Mouse (Mus musculus) mesoderm, embryonic 11.5 days (tissue): ENCODE measurements around the gene Defb15.
"Not testable (repeated sequence)": the region's sequence is repeated elsewhere in the genome, so short reads cannot be mapped to it uniquely, and the experiment has no call there.

ENCODE experiments used
- DNase-seq: peaks from one replicate; pipeline ENCODE4 v3.0.0-alpha.2; 2012; ENCODE audit warnings: low read depth, low spot score

Defb15 gene

GRCm38 (mm10) chr8:21932610-21933009, at the start of gene Defb15:
Gene Defb15 (minus strand): TSS chr8:21932710.
- DNase-seq = no peak

DNA sequence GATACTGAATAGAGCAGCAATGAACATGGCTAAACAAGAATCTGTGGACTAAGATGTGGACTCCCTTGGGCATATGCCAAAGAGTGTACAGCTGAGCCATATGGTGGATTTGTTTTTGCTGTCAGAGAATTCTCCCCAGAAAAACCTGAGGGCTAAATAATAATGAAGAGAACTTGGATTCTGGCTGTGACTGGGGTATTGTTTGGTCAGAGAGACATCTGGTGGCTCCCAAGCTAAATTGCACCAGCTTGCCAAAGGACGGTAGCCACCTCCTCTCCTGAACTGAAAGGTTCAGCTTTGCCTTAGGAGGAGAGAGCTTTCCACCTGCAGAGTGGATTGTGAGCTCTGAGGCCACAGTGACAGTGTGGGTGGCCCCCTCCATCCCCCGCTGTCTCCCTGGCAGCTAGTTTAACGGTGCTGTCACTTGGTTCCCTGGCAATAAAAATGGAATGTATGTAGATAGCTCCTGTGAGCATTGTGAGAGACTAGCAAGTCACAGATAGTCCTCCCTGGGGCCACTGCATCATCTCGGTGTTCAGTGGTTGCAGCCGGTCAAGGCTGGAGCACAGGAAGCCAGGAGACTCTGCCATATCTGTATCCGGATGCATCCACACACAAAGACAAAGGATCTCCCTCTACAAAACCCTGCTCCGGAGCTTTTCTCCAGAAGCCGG, 49.3 kb upstream of the Defb15 start:
- DNase-seq = peak; percentile 15

DNA sequence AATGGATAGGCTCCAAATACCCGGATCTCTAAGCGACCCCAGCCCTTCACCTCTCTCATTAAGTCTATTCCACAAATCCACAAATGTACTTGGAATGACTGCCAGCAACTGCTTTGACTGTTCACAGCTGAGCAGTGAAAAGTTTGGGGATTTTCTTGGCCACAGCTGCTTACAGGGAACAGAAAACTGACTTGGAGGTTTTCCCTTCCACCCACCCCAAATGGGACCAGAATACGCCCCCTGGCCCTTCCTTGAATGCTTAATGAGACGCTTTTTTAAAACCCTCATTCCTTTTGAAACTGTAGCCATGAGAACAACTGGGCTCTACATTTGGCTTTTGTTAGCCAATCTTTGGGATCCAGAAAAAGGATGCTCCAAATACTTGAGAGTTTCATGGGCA, 45.7 kb upstream of the Defb15 start:
- no peak for DNase-seq

- no peak for DNase-seq
Observed at GRCm38 (mm10) chr8:21969475-21969874, 37.0 kb upstream of the Defb15 start, which contains the start of gene Ccdc70. Gene Ccdc70 (plus strand): TSS chr8:21969775.

DNA sequence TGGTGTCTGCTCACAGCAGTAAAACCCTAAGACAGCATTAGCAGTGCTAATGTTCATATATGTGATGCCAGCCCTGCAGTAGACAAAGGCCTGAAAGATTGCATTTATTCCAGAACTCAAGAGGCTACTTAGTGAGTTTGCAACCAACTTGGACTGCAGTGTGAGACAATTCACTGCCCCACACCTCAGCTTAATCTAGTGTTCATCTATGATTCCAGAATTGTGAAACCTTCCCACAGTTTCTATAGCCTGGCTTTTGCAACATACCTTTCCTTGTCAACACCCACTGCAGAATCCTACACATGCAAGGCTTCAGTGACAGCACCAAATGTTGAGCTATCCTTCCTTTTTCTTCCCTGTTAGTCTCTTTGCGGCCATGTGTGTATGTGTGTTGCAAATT, 34.1 kb upstream of the Defb15 start:
- no peak for DNase-seq

GRCm38 (mm10) chr8:21958414-21958813, 25.9 kb upstream of the Defb15 start, which contains the start of gene Fam90a1a:
Gene Fam90a1a (plus strand): TSS chr8:21958714.
- DNase-seq = no peak

DNA sequence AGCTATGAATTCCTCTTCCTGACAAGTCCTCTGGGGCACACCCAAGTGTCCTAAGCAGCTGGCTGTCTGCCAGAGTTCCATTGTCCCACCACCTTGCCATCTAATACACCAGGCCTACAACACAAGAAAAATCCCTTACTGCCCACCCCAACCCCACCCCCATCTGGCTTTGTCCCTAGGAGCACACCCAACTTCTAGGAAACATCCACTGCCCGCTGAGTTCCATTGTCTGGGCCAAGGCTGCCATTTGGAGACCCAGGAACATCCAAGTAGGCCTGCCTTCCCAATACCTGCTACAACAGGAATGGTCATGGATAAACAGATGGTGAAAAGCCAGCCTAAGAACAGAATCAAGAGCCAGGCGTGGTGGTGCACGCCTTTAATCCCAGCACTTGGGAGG, 23.8 kb upstream of the Defb15 start:
- DNase-seq = no peak

DNA sequence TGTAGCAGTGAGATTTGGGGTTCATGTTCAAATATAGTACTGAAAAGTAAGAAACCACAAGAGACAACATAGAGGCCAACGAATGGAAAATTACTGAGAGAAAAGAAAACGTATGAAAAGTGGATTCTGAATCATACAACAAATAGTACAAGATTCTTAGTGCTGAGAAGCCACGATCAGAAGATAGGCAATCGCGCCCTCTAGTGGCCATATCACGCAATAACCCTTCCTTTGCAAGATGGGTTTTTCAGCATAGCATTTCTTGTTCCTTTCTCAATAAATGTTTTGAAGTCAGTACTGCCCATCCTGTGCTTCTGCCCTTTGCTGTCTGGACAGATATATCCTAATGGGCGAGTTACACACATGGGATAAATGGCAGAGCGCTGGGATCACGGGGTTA, 22.8 kb upstream of the Defb15 start:
- peak; percentile 58 for DNase-seq

DNA sequence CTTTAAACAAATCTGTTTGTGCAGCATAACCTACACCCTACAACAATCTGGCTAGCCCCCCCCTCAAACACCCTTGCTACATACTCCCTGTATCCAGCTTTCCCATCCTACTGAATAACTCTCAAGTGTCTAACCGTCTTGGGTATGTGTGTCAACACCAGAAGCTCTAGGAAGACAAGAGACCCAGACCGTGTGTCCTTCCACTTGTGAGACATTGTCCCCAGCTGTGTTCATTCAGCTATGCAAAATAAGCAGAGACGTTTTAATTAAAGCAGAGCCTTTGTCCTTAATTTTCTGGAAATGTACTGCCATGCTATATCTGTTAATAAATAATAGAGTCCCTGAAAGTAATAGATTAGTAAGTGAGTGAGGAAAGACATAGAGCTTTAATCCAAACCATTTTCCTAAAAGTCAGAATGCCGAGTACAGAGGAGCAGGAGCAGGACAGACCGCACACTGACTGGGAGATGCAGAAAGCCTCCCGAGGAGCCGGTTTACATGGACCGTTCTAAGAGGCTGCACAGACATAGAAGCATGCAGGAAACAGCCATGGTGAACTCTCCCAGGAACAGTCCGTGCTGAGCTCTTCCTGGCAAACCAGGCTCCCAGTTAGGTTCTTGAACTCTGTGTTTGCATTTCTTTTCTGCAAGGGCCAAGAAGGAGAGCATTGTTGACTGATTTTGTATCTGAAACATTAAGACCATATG, 15.0 kb upstream of the Defb15 start:
- DNase-seq = no peak

GRCm38 (mm10) chr8:21946462-21946861, 14.0 kb upstream of the Defb15 start, which contains the start of gene Defb13:
Gene Defb13 (plus strand): TSS chr8:21946762.
- DNase-seq = no peak

GRCm38 (mm10) chr8:21938052-21938451, 5.5 kb upstream of the Defb15 start, which contains the start of gene Defb35:
Gene Defb35 (plus strand): TSS chr8:21938352.
- not testable (repeated sequence) for DNase-seq

DNA sequence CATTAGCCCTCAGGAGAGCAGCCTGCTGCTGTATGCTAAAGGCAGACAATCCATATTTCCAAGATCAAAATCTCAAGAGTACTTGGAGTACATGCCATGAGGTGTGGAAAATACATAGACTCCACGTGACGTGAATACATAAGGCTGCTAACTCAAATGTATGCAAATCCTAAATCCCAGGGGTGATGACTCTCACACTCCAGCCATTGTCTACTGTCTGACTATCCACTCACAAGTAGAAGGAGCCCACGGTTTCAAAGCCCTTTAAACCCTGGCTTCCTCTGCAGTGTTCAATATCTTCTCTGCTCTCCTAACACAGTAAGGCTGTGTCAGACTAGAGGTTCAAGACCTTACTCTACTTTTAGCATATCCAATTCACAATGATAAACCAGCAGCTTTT, 1.8 kb downstream of the Defb15 start:
- DNase-seq = not testable (repeated sequence)

DNA sequence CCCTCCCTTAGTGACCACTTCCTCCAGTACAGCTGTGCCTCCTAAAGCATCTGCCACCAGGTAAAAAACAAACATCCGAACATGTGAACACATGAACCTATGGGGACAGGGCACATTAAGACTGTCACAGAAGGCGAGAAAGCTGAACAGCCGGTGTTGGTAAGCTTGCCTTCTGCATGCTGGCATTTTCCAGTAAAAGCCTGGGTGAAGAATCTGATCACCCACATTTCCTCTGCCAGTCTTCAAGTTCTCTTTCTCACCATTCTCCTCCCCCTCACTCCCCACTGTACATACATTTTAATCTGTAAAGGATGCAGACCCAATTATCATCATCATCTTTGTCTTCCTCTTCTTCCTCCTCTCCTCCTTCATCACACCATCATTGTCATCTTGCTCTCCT, 16.9 kb downstream of the Defb15 start:
- DNase-seq = no peak

DNA sequence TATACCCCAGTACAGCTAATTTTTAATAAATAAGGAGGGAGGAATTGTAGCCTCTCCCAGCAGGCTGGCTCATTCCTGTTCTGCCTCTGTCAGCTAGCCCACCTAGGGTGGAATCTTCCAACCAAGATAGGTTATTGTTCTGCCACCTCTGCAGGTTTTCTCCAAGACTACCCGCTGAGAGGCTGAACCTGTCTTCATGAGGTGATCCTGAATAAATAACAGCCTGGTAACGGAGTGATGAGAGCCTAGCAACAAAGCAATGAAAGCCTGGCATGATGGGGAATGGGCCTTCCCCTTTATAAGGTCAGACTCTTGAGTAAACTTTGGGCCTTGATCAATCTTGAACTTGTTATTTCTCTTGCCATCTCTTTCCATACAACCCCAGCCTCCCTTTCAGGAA, 20.0 kb downstream of the Defb15 start:
- DNase-seq = no peak

DNA sequence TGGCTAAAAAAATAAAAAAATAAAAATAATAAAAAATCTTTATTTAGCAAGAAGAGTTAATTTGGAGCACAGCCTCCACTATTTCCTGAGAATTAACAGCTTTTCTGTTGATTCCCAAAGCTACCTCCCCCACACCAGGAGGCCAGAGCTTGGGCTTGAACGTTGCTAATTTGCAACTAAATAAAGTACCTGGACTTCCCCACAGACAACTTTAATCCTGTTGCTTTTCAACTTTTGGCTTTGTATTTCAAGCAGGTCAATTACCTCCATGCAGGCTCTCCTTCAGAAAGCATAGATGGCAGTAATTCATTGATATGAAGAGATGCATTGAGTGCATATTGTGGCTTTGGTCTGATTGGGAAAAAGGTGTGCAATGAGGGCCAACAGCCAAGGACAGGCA, 20.6 kb downstream of the Defb15 start:
- no peak for DNase-seq

DNA sequence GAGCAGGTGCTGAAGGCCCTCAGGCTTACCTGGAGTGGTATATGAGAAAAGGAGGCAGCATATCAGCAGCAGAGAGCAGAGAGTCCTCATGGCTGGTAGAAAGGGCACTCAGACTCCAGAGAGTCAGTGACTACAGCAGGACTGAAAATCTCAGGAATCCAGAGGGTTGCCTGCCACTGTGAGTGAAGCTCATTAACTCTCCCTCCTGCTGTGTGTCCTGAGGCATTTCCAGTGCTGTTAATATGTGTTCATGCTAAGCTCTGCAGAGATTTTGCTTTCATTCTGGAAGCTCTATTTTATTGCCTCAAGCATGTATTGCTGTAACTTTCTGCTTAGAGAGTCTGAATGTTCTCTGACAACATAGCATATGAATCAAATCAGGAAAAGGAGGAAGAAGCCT, 26.2 kb downstream of the Defb15 start, which contains the start of gene Defb11:
Gene Defb11, minus strand, starts transcription at position 123 of the 400 bp plus-strand sequence.
- DNase-seq = not testable (repeated sequence)

DNA sequence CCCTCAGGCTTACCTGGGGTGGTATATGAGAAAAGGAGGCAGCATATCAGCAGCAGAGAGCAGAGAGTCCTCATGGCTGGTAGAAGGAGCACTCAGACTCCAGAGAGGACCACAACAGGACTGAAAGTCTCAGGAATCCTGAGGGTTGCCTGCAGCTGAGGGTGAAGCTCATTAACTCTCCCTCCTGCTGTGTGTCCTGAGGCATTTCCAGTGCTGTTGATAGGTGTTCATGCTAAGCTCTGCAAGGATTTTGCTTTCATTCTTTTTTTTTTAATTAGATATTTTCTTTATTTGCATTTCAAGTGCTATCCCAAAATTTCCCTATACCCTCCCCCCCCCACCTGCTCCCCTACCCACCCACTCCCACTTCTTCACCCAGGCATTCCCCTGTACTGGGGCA, 47.2 kb downstream of the Defb15 start, which contains the start of gene Defb9:
Gene Defb9, minus strand, starts transcription at position 101 of the 400 bp plus-strand sequence.
- DNase-seq = not testable (repeated sequence)
